Mouse (Mus musculus) C2C12 (cell line): ENCODE results near the gene Elf4. TPM values are rescaled to one million over a fixed set of nuclear protein-coding genes. Genes with fewer than 3 reads are reported as not detected.
A peak's percentile ranks its signal among the peaks of the same experiment; 100 is the strongest.

ENCODE experiments used
- H3K27me3 ChIP-seq: one replicate; pipeline ENCODE4 v1.6.1; 2011; ENCODE audit not compliant: control insufficient read depth, insufficient read depth, insufficient read length
- H3K36me3 ChIP-seq: one replicate; pipeline ENCODE4 v1.6.1; 2011; ENCODE audit not compliant: control insufficient read depth, insufficient read depth
- H3K4me3 ChIP-seq: one replicate; pipeline ENCODE4 v1.5.1; 2011; ENCODE audit warnings: mild to moderate bottlenecking, control low read depth; ENCODE audit not compliant: poor library complexity, insufficient read depth, severe bottlenecking
- H3K79me2 ChIP-seq: one replicate; pipeline ENCODE4 v1.6.1; 2011; ENCODE audit not compliant: control insufficient read depth, insufficient read depth
- H3K79me3 ChIP-seq: one replicate; pipeline ENCODE4 v1.6.1; 2011; ENCODE audit warnings: low read depth, control low read depth
- H3ac ChIP-seq: one replicate; pipeline ENCODE3; 2011; ENCODE audit warnings: low read depth; ENCODE audit not compliant: control insufficient read depth, insufficient read length
- CEBPB ChIP-seq: IDR thresholded peaks from one replicate; pipeline ENCODE4 v1.6.1; 2011; ENCODE audit warnings: low read depth, mild to moderate bottlenecking, control low read depth, moderate library complexity
- CTCF ChIP-seq: IDR thresholded peaks from one replicate; pipeline ENCODE4 v1.5.1; 2011; ENCODE audit not compliant: control insufficient read depth, insufficient read depth, insufficient read length
- FOSL1 ChIP-seq: IDR thresholded peaks from one replicate; pipeline ENCODE4 v1.8.0; 2011; ENCODE audit warnings: mild to moderate bottlenecking, low read length; ENCODE audit not compliant: poor library complexity, insufficient read depth, severe bottlenecking
- MAX ChIP-seq: IDR thresholded peaks from one replicate; pipeline ENCODE4 v1.6.1; 2011; ENCODE audit warnings: mild to moderate bottlenecking, control low read depth
- MYOD1 ChIP-seq: IDR thresholded peaks from one replicate; pipeline ENCODE4 v1.6.1; 2011; ENCODE audit warnings: low read depth; ENCODE audit not compliant: control insufficient read depth, insufficient read length
- MYOG ChIP-seq: IDR thresholded peaks from one replicate; pipeline ENCODE4 v1.6.1; 2011; ENCODE audit not compliant: control insufficient read depth, insufficient read length; ENCODE audit errors: extremely low read depth
- USF1 ChIP-seq: IDR thresholded peaks from one replicate; pipeline ENCODE4 v1.6.1; 2011; ENCODE audit warnings: low read depth, mild to moderate bottlenecking, control low read depth, moderate library complexity
- polyA plus RNA-seq: library from polyadenylated mRNA; unstranded; fragments of >200 nt; fragmentation: generic; extraction: Trizol; gene quantifications from one replicate; pipeline ENCODE4 v1.2.1, GENCODE M21; 2012; ENCODE audit warnings: missing spikeins

Gene Elf4
- polyA plus RNA-seq, 1 experiment = 6.7 TPM

- H3K4me3 ChIP-seq = no peak overlapping the region
- no peaks in the 10 kb centered on the region for H3K27me3 ChIP-seq
- H3K36me3 ChIP-seq = no peaks in the 10 kb centered on the region
- peaks cover 16% of the 10 kb centered on the region for H3K79me3 ChIP-seq
- H3ac ChIP-seq = no peak overlapping the region
- H3K79me2 ChIP-seq = peaks cover 69% of the 10 kb centered on the region
- no peak for TF ChIP-seq CTCF
- no peak for TF ChIP-seq CEBPB
- no peak for TF ChIP-seq MAX
- TF ChIP-seq MYOG = no peak
- TF ChIP-seq USF1 = no peak
- TF ChIP-seq FOSL1 = no peak
- TF ChIP-seq MYOD1 = no peak
Measured at GRCm38 (mm10) chrX:48425280-48425679, 37.7 kb downstream of the Elf4 start.

- Histone ChIP-seq H3ac (no peak overlapping the region), H3K36me3 (no peaks in the 10 kb centered on the region), H3K79me2 (peaks cover 62% of the 10 kb centered on the region), H3K27me3 (no peaks in the 10 kb centered on the region), H3K79me3 (peaks cover 11% of the 10 kb centered on the region), H3K4me3 (no peak overlapping the region)
- no peak for TF ChIP-seq MYOG
- TF ChIP-seq MAX = no peak
- TF ChIP-seq CEBPB = no peak
- TF ChIP-seq FOSL1 = no peak
- no peak for TF ChIP-seq MYOD1
- no peak for TF ChIP-seq CTCF
Measured at GRCm38 (mm10) chrX:48424583-48424982, 38.3 kb downstream of the Elf4 start.

GRCm38 (mm10) chrX:48423671-48424070 lies 39.3 kb downstream of the Elf4 start:
- H3K4me3 ChIP-seq = no peak overlapping the region
- no peaks in the 10 kb centered on the region for H3K27me3 ChIP-seq

GRCm38 (mm10) chrX:48422986-48423385 lies 39.9 kb downstream of the Elf4 start:
- Histone ChIP-seq H3K36me3 (peaks cover 10% of the 10 kb centered on the region), H3K79me2 (peaks cover 50% of the 10 kb centered on the region), H3K4me3 (no peak overlapping the region), H3ac (no peak overlapping the region), H3K79me3 (peaks cover 10% of the 10 kb centered on the region), H3K27me3 (no peaks in the 10 kb centered on the region)
- TF ChIP-seq MYOG = no peak
- TF ChIP-seq MYOD1 = no peak
- TF ChIP-seq MAX = no peak
- TF ChIP-seq CTCF = peak; percentile 17

More at GRCm38 (mm10) chrX:48423671-48424070, 39.3 kb downstream of the Elf4 start:
- peaks cover 11% of the 10 kb centered on the region for H3K79me3 ChIP-seq
- TF ChIP-seq CTCF = no peak
- no peak for TF ChIP-seq USF1
- no peak for TF ChIP-seq MYOG
- TF ChIP-seq CEBPB = no peak
- no peak for TF ChIP-seq MYOD1
- no peak for TF ChIP-seq MAX
- TF ChIP-seq FOSL1 = no peak
- H3ac ChIP-seq = no peak overlapping the region
- peaks cover 56% of the 10 kb centered on the region for H3K79me2 ChIP-seq
- H3K36me3 ChIP-seq = peaks cover 3% of the 10 kb centered on the region

GRCm38 (mm10) chrX:48418417-48418816 lies 44.5 kb downstream of the Elf4 start:
- Histone ChIP-seq H3K79me3 (peaks cover 2% of the 10 kb centered on the region), H3K36me3 (peaks cover 37% of the 10 kb centered on the region)
- TF ChIP-seq MAX (no peak), CTCF (no peak), FOSL1 (no peak), MYOG (no peak), MYOD1 (no peak), USF1 (no peak), CEBPB (no peak)

GRCm38 (mm10) chrX:48414291-48414690 lies 48.6 kb downstream of the Elf4 start:
- Histone ChIP-seq H3K4me3 (no peak overlapping the region), H3K79me3 (no peaks in the 10 kb centered on the region), H3ac (no peak overlapping the region), H3K36me3 (peaks cover 37% of the 10 kb centered on the region), H3K27me3 (no peaks in the 10 kb centered on the region), H3K79me2 (no peaks in the 10 kb centered on the region)
- TF ChIP-seq MAX = no peak
- TF ChIP-seq USF1 = no peak
- no peak for TF ChIP-seq MYOD1
- no peak for TF ChIP-seq FOSL1

More at GRCm38 (mm10) chrX:48418417-48418816, 44.5 kb downstream of the Elf4 start:
- H3ac ChIP-seq = no peak overlapping the region
- peaks cover 11% of the 10 kb centered on the region for H3K79me2 ChIP-seq
- no peak overlapping the region for H3K4me3 ChIP-seq
- no peaks in the 10 kb centered on the region for H3K27me3 ChIP-seq
